Mouse (Mus musculus): ENCODE data around the gene Brca1. TPM values are rescaled to one million over a fixed set of nuclear protein-coding genes. Genes with fewer than 3 reads are reported as not detected.
"Not testable (repeated sequence)": the region's sequence is repeated elsewhere in the genome, so short reads cannot be mapped to it uniquely, and the experiment has no call there.

The Brca1 gene
- polyA plus RNA-seq, 1 experiment from 2014 or later = 12.9 TPM

GRCm38 (mm10) chr11:101455627-101456026, 96.1 kb downstream of the Brca1 start:
- no peak for ATAC-seq (replicated peaks; ENCODE audit: low FRiP score)
- Histone ChIP-seq H3K4me1 (peaks cover 37% of the 10 kb centered on the region), H3K36me3 (peaks cover 32% of the 10 kb centered on the region), H3K9me3 (replicated peaks) (no peaks in the 10 kb centered on the region), H3K4me3 (replicated peaks) (no peak overlapping the region), H3K4me2 (no peak overlapping the region), H3K27ac (no peak overlapping the region), H3K27me3 (no peaks in the 10 kb centered on the region), H3K9ac (no peak overlapping the region)
- WGBS = 86% methylated on average over 7 of the region's 7 CpGs

GRCm38 (mm10) chr11:101454702-101455101, 97.1 kb downstream of the Brca1 start:
- peak; percentile 22; the same call in 1 of the 2 replicates for ATAC-seq (replicated peaks; ENCODE audit: low FRiP score)
- Histone ChIP-seq H3K36me3 (peaks cover 23% of the 10 kb centered on the region), H3K4me2 (no peak overlapping the region), H3K9ac (no peak overlapping the region), H3K4me1 (peaks cover 29% of the 10 kb centered on the region), H3K4me3 (replicated peaks) (no peak overlapping the region), H3K9me3 (replicated peaks) (no peaks in the 10 kb centered on the region), H3K27me3 (no peaks in the 10 kb centered on the region), H3K27ac (peak overlapping the region; percentile 52; the same call in 1 of the 2 replicates)
- 50% methylated on average over 6 of the region's 6 CpGs for WGBS

- no peak for ATAC-seq (replicated peaks; ENCODE audit: low FRiP score)
- Histone ChIP-seq H3K4me2 (no peak overlapping the region), H3K4me3 (replicated peaks) (no peak overlapping the region), H3K27me3 (no peaks in the 10 kb centered on the region), H3K4me1 (peaks cover 37% of the 10 kb centered on the region), H3K27ac (no peak overlapping the region), H3K9ac (no peak overlapping the region), H3K36me3 (no peaks in the 10 kb centered on the region), H3K9me3 (replicated peaks) (no peaks in the 10 kb centered on the region)
- WGBS = 61% methylated on average over 10 of the region's 10 CpGs
These were observed 99.5 kb downstream of the Brca1 start for GRCm38 (mm10) chr11:101452093-101452774.

GRCm38 (mm10) chr11:101451536-101451935, 100.2 kb downstream of the Brca1 start:
- no peaks in the 10 kb centered on the region for H3K9me3 ChIP-seq (replicated peaks)
- H3K4me1 ChIP-seq = peaks cover 37% of the 10 kb centered on the region
- peaks cover 5% of the 10 kb centered on the region; the same call in 1 of the 2 replicates for H3K36me3 ChIP-seq
- 93% methylated on average over 10 of the region's 10 CpGs for WGBS
- no peak overlapping the region for H3K4me3 ChIP-seq (replicated peaks)
- H3K4me2 ChIP-seq = no peak overlapping the region
- no peak for ATAC-seq (replicated peaks; ENCODE audit: low FRiP score)
- no peak overlapping the region for H3K27ac ChIP-seq
- H3K27me3 ChIP-seq = no peaks in the 10 kb centered on the region
- no peak overlapping the region for H3K9ac ChIP-seq

GRCm38 (mm10) chr11:101450394-101450793, 101.4 kb downstream of the Brca1 start:
- H3K27ac ChIP-seq = no peak overlapping the region
- peaks cover 34% of the 10 kb centered on the region for H3K4me1 ChIP-seq
- H3K27me3 ChIP-seq = no peaks in the 10 kb centered on the region
- no peak for ATAC-seq (replicated peaks; ENCODE audit: low FRiP score)
- H3K4me3 ChIP-seq (replicated peaks) = no peak overlapping the region
- 86% methylated on average over 3 of the region's 3 CpGs for WGBS
- no peaks in the 10 kb centered on the region for H3K9me3 ChIP-seq (replicated peaks)
- H3K4me2 ChIP-seq = no peak overlapping the region
- peaks cover 12% of the 10 kb centered on the region for H3K36me3 ChIP-seq
- no peak overlapping the region for H3K9ac ChIP-seq

- not testable (repeated sequence) for H3K4me3 ChIP-seq (replicated peaks); H3K27me3 ChIP-seq; H3K4me2 ChIP-seq; H3K27ac ChIP-seq; ATAC-seq (replicated peaks; ENCODE audit: low FRiP score); H3K9me3 ChIP-seq (replicated peaks); H3K9ac ChIP-seq
- Histone ChIP-seq H3K4me1 (peaks cover 32% of the 10 kb centered on the region), H3K36me3 (peaks cover 20% of the 10 kb centered on the region)
- WGBS = 82% methylated on average over 4 of the region's 4 CpGs
These were observed 102.2 kb downstream of the Brca1 start for GRCm38 (mm10) chr11:101449596-101449995.

- H3K27ac ChIP-seq = peak overlapping the region; percentile 59
- no peaks in the 10 kb centered on the region for H3K9me3 ChIP-seq (replicated peaks)
- WGBS = 84% methylated on average over 4 of the region's 4 CpGs
These were observed 102.9 kb downstream of the Brca1 start for GRCm38 (mm10) chr11:101448899-101449298.

GRCm38 (mm10) chr11:101448274-101448746, 103.4 kb downstream of the Brca1 start, which contains the start of gene Ifi35:
TSS of gene Ifi35 (plus strand) at chr11:101448407.
- Histone ChIP-seq H3K9ac (peak within 1 kb of the TSS; percentile 23), H3K4me2 (peak within 1 kb of the TSS; percentile 53), H3K27ac (peak within 1 kb of the TSS; percentile 59), H3K4me3 (replicated peaks) (peak within 1 kb of the TSS; percentile 45), H3K27me3 (no peaks in the 10 kb centered on the region), H3K36me3 (peaks cover 33% of the 10 kb centered on the region), H3K9me3 (replicated peaks) (no peaks in the 10 kb centered on the region), H3K4me1 (peaks cover 37% of the 10 kb centered on the region)
- 20% methylated on average over 10 of the region's 10 CpGs for WGBS
- peak; percentile 78 for ATAC-seq (replicated peaks; ENCODE audit: low FRiP score)

More at GRCm38 (mm10) chr11:101448899-101449298, 102.9 kb downstream of the Brca1 start:
- peak overlapping the region; percentile 23; the same call in 1 of the 2 replicates for H3K9ac ChIP-seq
- H3K4me3 ChIP-seq (replicated peaks) = peak overlapping the region; percentile 45
- peaks cover 27% of the 10 kb centered on the region for H3K36me3 ChIP-seq
- peak overlapping the region; percentile 53 for H3K4me2 ChIP-seq
- peaks cover 32% of the 10 kb centered on the region for H3K4me1 ChIP-seq
- ATAC-seq (replicated peaks; ENCODE audit: low FRiP score) = no peak
- H3K27me3 ChIP-seq = no peaks in the 10 kb centered on the region

GRCm38 (mm10) chr11:101447786-101448185, 104.0 kb downstream of the Brca1 start:
- Histone ChIP-seq H3K9ac (peak overlapping the region; percentile 23; the same call in 1 of the 2 replicates), H3K4me1 (peaks cover 41% of the 10 kb centered on the region), H3K27ac (peak overlapping the region; percentile 59), H3K9me3 (replicated peaks) (no peaks in the 10 kb centered on the region), H3K36me3 (peaks cover 34% of the 10 kb centered on the region), H3K4me3 (replicated peaks) (peak overlapping the region; percentile 45; the same call in 1 of the 2 replicates), H3K4me2 (peak overlapping the region; percentile 53), H3K27me3 (no peaks in the 10 kb centered on the region)
- no peak for ATAC-seq (replicated peaks; ENCODE audit: low FRiP score)
- WGBS = 76% methylated on average over 5 of the region's 5 CpGs

- peaks cover 34% of the 10 kb centered on the region for H3K36me3 ChIP-seq
- ATAC-seq (replicated peaks; ENCODE audit: low FRiP score); H3K9me3 ChIP-seq (replicated peaks); H3K9ac ChIP-seq; H3K27me3 ChIP-seq; H3K27ac ChIP-seq; H3K4me2 ChIP-seq; H3K4me3 ChIP-seq (replicated peaks): not testable (repeated sequence)
- 89% methylated on average over 8 of the region's 8 CpGs for WGBS
- H3K4me1 ChIP-seq = peaks cover 38% of the 10 kb centered on the region
These were observed 104.9 kb downstream of the Brca1 start for GRCm38 (mm10) chr11:101446860-101447259.

GRCm38 (mm10) chr11:101446319-101446718, 105.4 kb downstream of the Brca1 start:
- no peak overlapping the region for H3K9ac ChIP-seq
- no peaks in the 10 kb centered on the region for H3K27me3 ChIP-seq
- peaks cover 34% of the 10 kb centered on the region for H3K36me3 ChIP-seq
- no peak for ATAC-seq (replicated peaks; ENCODE audit: low FRiP score)
- 69% methylated on average over 1 of the region's 1 CpGs for WGBS
- no peak overlapping the region for H3K4me2 ChIP-seq
- no peak overlapping the region for H3K4me3 ChIP-seq (replicated peaks)
- peaks cover 38% of the 10 kb centered on the region for H3K4me1 ChIP-seq
- no peaks in the 10 kb centered on the region for H3K9me3 ChIP-seq (replicated peaks)
- 0 out of 2 replicates have a peak overlapping the region, but pooled peaks have one; percentile 4 for H3K27ac ChIP-seq

- H3K27me3 ChIP-seq = no peaks in the 10 kb centered on the region
- ATAC-seq (replicated peaks; ENCODE audit: low FRiP score) = no peak
- H3K4me3 ChIP-seq (replicated peaks) = peak overlapping the region; percentile 87
- H3K4me1 ChIP-seq = peaks cover 26% of the 10 kb centered on the region
- H3K4me2 ChIP-seq = peak overlapping the region; percentile 81
- under 1% methylated on average over 14 of the region's 14 CpGs for WGBS
- no peaks in the 10 kb centered on the region for H3K9me3 ChIP-seq (replicated peaks)
- peak overlapping the region; percentile 89 for H3K9ac ChIP-seq
- H3K27ac ChIP-seq = peak overlapping the region; percentile 93
- peaks cover 34% of the 10 kb centered on the region for H3K36me3 ChIP-seq
These were observed 109.0 kb downstream of the Brca1 start for GRCm38 (mm10) chr11:101442760-101443159.
